Mouse (Mus musculus) c-Kit-positive CD71-positive TER-119-negative erythroid progenitor cells, embryonic 14.5 days (primary cell): ENCODE measurements at regions not wholly inside any gene's neighbourhood (a gene's known extent, or its start where the extent isn't known, plus 50 kb on each side); places are given as distances from the start of the nearest gene placed in this dataset.
A peak's percentile ranks its signal among the peaks of the same experiment; 100 is the strongest.

Source experiments
- DNase-seq: peaks from one replicate; pipeline ENCODE4 v3.0.0-alpha.2; 2013; ENCODE audit warnings: low read depth

DNA sequence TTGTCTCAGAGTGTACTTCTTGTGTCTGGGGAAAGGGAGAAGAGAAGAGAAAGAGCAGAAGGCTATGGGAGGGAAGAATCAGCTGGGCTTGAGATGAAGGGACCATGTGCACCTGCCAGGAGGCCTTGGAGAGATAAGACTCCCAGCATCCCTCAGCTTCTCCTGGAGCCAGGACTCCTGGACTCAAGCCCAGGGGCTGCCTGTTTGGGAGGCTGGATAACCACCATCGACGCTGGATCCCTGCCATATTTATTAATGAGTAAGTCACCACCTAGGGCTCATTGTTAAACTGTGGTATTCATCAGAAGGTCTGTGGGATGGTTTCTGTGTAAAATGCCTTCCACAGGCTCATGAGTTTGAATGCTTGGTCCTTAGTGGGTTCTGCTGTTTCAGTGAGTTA is 240.7 kb downstream of the Rps15a start:
- no peak for DNase-seq

DNA sequence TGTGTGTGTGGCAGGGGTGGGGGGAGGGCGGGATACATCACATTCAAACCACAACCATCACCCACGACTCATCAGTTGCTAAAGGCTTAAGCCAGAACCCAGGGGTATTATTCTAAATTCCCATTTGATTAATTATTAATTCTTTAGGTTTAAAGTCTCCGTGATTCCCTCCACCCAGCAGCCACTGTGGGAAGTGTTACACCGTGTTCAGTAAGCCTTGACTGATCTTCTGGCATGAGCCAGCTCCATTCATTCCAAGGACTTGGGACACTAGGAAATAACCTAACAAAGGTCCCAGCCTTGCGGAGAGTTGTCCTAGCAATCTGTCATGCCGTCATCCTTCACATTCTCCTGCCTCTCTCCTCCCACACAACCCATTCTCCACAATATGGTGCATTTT is 256.6 kb downstream of the Rps15a start:
- DNase-seq: no peak

DNA sequence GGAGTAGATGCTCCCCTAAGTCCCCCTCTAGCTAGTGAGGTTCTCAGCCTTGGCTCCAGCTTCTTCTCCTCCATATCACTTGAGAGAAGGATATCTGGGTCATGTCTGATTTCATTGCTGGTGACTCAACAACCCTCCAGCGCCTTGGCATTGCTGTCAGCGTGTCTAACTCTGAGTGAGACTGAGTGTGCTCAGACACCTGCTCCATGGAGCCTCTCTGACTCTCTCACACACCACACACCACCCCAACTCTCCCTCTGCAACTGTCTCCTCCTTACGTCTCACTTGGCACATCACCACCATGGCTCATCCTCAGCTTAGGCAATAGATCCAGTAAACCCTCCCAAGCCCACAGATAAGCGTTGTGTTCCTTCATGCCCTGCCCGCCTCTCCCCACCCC is 260.0 kb downstream of the Rps15a start:
- DNase-seq: no peak

DNA sequence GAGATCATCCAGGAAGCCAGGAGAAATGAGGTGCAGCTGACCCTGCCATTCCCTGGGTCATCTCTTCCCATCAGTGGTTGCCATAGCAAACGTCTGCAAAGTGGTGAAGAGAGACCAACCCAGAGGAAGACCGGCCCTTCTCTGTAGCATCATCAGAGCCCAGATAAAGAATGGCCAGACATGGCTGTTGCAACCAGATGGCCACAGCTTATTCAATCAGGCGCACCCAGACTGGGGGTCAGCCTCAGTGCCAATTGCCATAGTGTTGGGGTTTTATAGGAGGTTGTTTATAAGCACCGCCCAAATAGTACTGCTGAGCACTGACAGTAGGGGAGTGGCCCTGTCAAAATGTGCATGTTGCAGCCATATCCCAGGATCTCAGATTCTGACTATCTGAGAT is 262.3 kb downstream of the Rps15a start:
- DNase-seq: no peak

DNA sequence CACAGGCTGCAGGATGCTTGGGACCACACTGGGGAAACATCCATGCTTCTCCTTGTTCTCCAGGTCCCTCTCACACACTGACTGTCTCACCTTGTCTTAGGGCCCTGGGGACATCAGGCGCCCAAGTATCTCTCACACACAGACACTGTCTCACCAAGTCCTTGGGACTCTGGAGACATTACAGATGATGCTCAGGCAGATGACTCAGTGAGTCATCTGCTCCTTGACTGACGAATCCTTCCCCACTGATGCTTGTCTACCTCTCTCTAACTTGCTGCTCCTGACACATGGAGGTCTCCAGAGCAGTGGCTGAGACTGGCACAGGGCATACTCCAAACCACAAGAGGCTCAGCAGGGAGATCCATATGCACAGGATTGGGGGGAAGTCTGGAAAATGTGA is 263.1 kb downstream of the Rps15a start:
- no peak for DNase-seq

DNA sequence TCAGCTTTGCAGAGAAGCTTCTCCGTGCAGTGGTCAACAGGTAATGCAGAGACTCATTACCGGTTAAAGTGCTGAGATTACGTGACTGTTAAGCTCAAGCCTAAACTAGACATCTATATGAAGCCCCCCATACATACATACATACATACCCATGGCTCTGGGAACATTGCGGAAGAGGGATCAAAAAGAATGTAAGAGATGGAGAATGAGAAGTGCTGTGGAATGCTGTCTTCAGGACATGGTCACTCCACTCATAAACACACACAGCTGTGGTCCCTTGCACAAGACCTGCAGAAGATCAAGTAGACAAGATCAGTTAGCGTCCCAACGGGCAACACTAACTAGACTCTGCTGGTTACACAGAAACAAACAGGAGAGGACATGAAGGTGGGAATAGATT is 265.2 kb downstream of the Rps15a start:
- DNase-seq: no peak

DNA sequence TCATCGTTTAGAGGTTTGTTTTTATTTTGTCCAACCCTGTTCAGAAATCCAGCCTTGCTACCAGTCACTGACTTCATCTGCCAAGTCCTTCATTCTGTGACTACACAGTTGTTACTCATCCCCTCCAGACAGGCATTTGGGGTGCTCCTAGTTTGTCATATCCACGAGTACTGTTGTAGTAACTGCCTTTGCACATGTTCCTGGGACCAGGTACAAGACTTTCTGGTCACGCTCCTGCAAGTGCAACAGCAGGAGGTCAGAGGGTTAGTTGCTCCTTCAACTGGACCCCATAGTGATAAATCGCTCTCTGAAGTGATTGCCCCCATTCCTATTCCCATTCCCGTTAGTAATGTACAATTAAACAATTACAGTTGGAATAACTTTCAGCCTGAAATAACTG is 269.9 kb downstream of the Rps15a start:
- no peak for DNase-seq

DNA sequence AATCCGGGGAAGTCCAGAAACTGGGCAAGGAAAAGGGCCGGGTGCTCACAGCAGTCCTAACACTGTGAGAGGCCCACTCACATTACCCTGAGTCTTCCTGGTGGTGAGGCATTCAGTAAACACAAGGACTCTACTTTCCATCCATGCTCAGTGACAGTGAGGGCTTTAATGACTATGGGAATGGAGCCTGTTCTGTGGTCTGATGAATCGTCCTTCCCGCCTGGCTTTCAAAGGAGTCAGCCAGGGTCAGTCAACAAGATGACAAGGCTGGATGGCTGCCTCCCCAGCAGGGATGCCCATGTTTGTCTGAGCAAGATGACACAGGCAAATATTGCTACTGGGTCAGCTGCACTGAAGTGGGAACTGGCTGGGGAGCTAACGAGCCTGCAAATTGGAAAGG is 273.2 kb downstream of the Rps15a start:
- no peak for DNase-seq

DNA sequence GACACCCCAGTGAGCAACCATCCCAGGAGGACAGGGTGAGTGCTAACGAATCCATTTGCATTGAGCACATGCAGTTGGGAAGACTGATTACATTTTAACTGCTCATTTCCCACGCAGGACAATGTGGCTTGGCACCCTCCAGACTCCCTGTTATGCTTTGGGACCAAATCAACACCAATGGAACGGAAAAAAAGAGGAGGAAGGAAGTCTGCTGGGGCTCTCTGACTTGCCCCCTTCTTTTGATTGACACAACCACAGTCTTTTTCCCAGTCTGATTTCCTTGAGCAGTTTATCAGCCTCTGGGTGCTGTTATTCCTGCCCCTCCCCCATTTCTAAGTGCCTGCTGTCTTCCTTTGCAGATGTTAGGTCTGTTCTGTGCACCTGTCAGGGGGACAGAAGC is 321.0 kb downstream of the Rps15a start:
- DNase-seq: no peak

DNA sequence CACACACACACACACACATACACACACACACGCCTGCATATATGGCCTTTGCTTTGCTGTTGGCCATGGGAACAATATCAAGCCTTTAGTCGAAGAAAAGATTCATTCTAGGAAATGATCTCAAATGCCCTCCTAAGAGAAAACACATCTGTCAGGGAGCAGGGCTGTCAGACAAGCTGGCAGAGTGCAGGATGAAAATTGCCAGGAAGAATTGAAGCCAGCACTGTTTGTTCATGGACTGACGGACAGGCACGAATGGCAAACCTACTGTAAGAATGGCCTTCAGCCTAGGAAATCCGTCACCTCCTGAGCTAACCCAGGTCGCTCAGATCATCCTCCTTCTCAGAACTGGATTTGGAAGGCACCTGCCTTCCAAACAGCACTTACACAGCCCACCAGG is 322.0 kb downstream of the Rps15a start:
- DNase-seq: no peak

DNA sequence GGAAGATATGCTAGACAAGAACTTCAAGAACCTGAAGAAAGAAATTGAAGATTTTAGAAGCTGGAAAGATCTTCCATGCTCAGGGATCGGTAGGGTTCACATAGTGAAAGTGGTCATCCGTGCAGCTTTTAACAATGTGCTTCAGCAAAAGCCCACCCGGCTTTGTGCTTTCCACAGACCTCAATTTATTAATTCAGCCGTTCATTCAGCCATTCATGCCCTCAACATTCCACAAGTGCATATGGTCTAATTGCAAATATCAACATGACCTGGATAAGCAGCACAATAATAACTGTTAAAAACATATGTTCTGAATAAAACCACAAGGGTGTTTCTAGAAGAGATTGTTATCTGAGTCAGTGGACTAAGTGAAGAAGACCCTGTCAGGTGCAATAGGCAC is 323.5 kb downstream of the Rps15a start:
- DNase-seq: no peak

DNA sequence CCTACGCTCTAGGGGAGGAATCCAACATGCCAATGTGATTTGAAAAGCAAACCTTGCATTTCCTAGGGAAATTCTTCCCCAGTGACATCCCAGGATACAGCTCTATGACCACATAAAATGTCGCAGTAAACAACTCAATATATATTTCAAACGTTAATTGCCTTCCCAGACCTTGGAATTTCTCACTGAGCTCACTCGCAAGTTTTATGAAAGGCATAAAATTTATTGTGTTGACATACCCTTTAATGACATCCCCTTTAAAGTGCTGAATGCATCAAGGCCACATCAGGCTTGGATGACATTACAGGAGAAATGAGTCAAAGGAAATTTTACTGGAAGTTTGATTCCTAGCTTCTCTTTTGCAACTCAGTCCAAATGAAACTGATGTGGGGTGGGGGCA is 337.0 kb downstream of the Rps15a start:
- no peak for DNase-seq

DNA sequence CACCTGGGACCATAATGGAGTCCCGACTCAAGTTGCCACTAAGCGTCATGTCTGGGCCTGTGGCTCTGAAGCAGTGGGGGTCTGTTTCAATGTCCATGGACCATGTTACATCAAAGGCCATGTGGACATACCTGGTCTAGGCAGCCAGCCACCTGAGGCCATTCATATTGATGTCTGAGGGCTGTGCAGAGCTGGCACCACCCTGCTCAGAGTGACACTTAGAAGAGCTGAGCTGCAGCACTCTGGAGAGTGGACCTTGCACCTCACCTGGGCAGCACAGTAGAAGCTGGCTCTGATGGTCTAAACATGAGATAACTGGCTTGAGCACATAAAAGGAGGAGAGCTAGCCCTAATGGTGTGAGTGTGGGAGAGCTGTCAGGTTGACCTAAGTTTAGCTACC is 338.1 kb downstream of the Rps15a start:
- no peak for DNase-seq

DNA sequence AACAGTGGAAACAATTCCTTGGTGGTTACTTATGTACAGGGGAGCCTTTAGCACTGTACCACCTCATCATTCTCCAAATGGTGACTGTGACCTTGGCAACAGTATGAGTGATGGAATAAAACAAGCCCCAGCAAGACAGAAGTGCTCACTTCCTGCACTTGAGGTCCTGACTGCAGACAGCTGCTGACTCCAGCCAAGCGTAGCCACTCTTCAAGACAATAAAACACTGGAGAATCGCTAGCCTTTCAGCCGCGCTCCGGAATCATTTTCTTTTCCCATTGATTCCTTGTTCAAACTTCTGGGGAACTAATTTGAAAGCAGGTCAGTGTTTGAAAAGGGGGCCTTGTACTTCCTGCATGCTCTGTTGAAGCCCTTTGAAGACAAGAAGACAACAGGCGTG is 344.2 kb downstream of the Rps15a start:
- no peak for DNase-seq

DNA sequence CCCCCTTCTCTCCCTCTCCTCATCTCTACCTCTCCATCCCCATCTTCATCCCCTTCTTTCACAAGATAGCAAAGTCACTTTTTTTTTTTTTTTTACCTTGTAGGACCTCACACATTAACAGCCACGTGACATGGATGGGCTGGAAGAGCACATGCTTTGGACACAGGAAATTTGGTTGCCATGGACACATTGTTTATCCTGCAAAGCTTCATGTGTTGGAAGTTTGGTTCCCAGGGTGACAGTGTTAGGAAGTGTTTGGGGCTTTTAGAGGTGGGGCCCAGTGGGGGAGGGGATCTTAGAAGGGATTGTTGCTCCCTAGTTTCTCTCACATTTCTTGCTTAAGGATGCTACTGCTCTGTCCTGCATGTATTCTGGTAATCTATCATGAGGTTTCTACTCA is 356.5 kb downstream of the Rps15a start:
- DNase-seq: no peak

DNA sequence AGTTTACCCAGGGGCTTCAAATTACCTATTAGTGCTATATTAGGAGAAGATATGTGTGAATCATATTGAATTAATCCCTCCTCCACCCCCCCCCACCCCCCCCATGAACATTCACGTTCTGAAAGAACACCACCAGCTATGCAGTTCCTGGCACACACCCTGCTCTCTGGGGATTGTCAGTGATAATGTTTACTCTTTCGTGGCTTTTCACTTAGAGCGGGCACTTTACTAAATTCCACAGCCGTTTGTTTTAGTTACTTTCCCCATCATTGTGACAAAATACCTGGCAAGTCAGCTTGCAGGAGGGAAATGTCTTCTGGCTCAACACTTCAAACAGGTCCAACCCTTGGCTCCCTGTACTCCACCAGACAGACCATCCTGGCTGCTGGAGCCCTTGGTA is 359.0 kb downstream of the Rps15a start:
- DNase-seq: no peak

DNA sequence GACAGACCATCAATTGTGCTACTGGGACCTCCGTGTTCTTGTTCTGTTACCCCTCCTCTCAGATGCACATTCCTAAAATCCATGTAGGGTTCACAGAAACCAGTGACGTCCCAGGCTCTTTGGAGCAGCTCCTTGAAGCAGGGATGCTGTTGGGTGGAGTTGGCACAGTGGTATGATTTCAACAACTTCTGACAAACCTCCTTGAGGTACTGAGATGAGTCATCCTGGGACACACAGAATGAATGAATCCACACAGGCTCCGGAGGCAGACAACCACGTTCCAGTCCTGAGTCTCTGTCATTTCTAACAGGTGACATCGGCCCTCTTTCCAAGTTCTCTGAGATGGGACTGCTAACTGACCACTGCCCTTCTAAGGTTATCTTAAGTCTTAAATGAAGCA is 360.2 kb downstream of the Rps15a start:
- DNase-seq: no peak

DNA sequence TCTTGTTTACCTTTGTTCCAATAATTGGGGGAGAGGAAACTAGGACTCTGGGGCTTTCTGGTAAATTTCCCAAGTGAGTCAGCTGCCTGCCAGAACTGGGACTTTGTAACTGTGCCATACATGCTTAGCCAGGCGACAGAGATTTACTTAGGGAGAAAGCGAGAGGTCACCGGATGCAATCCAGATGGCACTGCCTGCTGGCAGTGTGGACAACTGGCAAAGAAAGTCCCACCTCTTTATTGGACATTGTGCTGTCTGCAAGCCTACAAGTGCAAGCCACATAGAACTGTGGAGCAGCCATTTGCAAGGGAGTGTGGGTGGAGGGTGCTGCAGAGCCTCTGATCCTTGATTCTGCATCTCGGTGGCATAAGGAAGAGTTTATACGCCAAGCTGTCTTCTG is 362.7 kb downstream of the Rps15a start:
- DNase-seq: no peak

DNA sequence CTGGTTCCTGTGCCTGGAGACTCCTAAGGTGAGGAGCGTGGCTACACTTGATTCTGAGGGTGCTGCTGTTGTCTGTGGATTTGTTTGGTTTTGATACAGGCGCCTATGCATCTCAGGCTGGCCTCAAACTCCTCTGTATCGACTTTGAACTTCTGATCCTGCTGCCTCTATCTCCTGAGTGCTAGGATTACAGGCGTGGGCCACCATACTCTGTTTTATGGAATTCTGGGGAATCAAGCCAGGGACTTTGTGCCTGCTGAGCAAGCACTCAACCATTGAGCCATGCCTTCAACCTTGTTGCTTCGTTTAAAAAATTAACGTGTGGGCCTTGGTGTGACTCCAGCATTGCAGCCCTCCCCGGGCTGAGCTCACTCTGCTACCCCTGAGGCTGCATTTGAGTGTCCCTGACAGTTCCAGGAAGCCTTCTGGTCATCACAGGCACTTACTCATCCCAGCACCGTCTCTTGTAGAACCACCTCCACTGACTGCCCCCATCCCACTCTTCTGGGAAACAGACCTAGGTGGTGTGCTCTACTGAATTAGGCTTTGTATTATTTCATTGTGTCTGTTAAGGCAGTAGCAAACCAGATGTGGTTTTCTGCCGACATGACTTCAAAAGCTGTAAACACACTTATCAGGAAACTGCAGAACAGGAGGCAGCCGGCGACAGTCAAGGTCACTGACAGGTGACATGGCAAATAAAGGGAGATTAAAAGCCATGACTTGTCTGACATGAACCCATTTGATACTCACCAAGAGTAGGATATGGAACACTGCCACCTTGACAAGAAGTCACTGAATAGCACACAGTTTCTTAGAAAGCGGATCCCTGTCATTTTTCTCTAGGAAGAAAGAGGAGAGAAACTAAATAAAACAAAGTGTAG is 363.4 kb downstream of the Rps15a start:
- peak; percentile 28 for DNase-seq

DNA sequence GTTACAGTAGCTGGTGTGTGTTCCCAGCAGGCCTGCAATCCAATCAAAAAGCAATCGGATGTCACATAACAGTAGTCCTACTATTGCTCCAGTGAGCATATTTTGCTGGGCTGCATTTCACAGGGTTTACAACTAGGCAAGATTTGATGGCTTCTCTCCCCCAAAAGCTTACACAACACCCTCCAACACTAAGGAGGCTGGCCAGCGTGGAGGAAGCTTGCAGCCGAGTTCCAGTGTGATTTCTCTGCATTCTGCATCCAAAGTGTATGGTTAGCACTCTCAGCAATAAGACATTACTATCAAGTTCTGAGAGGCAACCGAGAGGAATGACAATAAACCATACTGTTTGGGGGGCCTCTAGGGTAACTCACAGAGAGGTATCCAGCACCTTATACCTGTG is 367.2 kb downstream of the Xylt1 start:
- no peak for DNase-seq

DNA sequence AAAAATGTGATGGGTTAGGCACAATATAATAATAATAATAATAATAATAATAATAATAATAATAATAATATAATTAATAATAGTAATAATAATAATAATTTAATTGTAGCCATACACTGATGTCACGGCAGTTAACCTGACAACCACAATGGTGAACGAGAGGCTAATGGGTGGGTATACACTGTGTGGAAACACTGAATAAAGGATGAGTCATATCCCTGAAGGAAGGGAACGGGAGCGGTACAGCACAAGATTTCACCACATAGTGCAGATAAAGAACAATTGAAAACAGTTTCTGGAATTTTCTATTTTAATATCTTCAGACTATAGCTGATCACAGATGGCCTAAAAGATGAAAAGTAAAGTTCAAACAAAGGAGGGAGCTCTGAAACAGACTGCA is 365.6 kb downstream of the Xylt1 start:
- no peak for DNase-seq

DNA sequence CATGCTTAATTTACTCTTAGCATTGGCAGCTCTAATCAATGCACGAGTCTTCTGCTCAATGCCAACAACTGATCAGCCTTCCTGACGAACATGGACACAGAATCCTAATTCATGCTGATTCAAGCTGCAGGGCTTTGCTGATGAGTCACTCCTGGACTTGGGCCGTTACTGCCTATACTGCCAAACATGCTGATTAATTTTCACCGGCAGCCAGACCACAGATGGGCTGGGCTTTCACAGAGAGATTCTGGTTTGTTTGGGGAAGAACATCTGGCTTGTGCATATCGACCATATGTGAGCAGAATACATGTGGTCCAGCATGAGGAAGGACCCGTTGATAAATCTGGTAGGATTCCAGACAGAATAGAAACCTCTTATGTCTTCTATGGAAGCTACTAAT is 358.9 kb downstream of the Xylt1 start:
- no peak for DNase-seq

DNA sequence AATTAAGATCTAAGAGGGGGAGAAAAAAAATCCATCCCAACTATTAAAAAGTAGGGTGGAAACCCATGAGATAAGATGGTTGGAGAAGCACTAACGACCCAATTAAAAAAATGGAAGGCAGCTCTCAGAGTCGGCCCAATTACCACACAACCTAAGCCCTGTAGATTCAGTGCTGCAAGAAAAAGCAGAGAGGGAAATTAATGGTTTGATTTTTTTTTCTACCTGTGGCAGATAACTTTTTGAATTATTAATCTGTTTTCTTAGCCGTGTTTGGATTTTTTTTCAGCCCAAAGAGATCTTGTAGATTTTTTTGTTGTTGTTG is 354.9 kb downstream of the Xylt1 start:
- no peak for DNase-seq

DNA sequence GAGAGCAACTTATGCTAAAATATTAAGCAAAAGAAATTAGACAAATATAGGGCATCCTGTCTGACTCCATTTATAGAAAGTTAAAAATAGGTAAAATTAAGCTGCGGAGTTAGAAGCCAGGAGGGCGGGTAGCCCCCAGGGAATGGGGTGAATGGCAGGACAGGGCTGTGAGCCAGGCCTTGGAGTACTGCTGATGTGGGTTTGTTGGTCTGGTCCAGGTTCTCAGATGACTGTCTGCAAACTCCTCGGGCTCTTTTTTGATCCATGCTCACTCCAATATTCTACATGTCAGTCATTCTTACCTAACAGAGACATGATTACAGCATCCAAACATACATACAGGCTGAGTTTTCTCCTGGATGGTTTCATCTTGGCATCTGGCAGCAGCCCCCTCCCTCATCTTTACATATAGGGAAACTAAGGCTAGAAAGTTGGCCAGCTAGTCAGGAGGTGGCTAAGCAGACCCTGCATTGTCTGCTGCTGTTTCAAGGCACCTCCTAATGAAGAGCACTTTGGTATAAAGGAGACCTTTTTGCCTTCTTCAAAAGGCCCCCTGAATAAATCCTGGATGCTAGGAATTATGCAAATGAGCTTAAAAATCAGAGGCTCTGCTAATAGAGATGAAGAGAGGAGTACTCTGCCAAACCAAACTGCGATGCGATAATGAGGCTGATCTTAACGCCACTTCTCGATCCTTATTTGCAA is 354.4 kb downstream of the Xylt1 start:
- DNase-seq: no peak
